Mouse (Mus musculus) left cerebral cortex, postnatal 25 days (tissue): ENCODE results near the gene Mef2d. TPM values are rescaled to one million over a fixed set of nuclear protein-coding genes. Genes with fewer than 3 reads are reported as not detected.
"Not testable (repeated sequence)": the region's sequence is repeated elsewhere in the genome, so short reads cannot be mapped to it uniquely, and the experiment has no call there.

Experiments
- DNase-seq, 2 experiments: peaks; one replicate each; pipeline ENCODE4 v3.0.0; 2022; ENCODE audit warnings: low spot score in 2 of 2, mixed read lengths in 1 of 2
- intact Hi-C: fragments of 180-260 bp; cut with DNase I; formaldehyde crosslinking; loops from one replicate; pipeline ENCODE4 v1.15.1; 2025
- total RNA-seq, 2 experiments: library from RNA; stranded (reverse); gene quantifications; 2 replicates each; pipeline ENCODE4 v1.2.3; 2021

The Mef2d gene
- total RNA-seq, 2 experiments from 2014 or later, result 211 to 225 TPM

GRCm38 (mm10) chr3:88172440-88172839 is 30.3 kb downstream of the Mef2d start:
- intact Hi-C loops, result loop anchor here (2.0 kb wide), 1 partner anchor 30 kb away; the partner anchor contains the start of gene Mef2d
- DNase-seq, result no peak

GRCm38 (mm10) chr3:88173375-88173774 is 31.2 kb downstream of the Mef2d start:
- intact Hi-C loops, result loop anchor here (2.0 kb wide), 1 partner anchor 31 kb away; the partner anchor contains the start of gene Mef2d
- peak in 1 of 2 experiments; percentile 58 for DNase-seq

- intact Hi-C loops, result no loop called here
Measured at GRCm38 (mm10) chr3:88174894-88175293, 32.7 kb downstream of the Mef2d start.

GRCm38 (mm10) chr3:88177106-88177505 is 34.9 kb downstream of the Mef2d start:
- intact Hi-C loops, result no loop called here
- DNase-seq, result no peak

More at GRCm38 (mm10) chr3:88174894-88175293, 32.7 kb downstream of the Mef2d start:
- no peak for DNase-seq

- intact Hi-C loops, result no loop called here
- DNase-seq, result peak; percentile 100
Measured at GRCm38 (mm10) chr3:88177562-88178345, 35.6 kb downstream of the Mef2d start.

- intact Hi-C loops, DNase-seq: not testable (repeated sequence)
Measured at GRCm38 (mm10) chr3:88178346-88178733, 36.2 kb downstream of the Mef2d start.

- intact Hi-C loops, result no loop called here
- DNase-seq, result no peak
Measured at GRCm38 (mm10) chr3:88178986-88179385, 36.8 kb downstream of the Mef2d start.

- intact Hi-C loops, result no loop called here
- peak in 1 of 2 experiments; percentile 72 for DNase-seq
Measured at GRCm38 (mm10) chr3:88181374-88181773, 39.2 kb downstream of the Mef2d start.

GRCm38 (mm10) chr3:88186424-88186823 is 44.3 kb downstream of the Mef2d start:
- intact Hi-C loops, result no loop called here
- no peak for DNase-seq

- intact Hi-C loops, result no loop called here
- no peak for DNase-seq
Measured at GRCm38 (mm10) chr3:88191146-88191545, 49.0 kb downstream of the Mef2d start.

- DNase-seq, result peak in 1 of 2 experiments; percentile 71
- intact Hi-C loops, result loop anchor here (1.0 kb wide), 1 partner anchor 50 kb away; no protein-coding TSS in a partner anchor
Measured at GRCm38 (mm10) chr3:88191820-88192616, 49.8 kb downstream of the Mef2d start.

- intact Hi-C loops, result no loop called here
- DNase-seq, result no peak
Measured at GRCm38 (mm10) chr3:88197741-88198504, 55.8 kb downstream of the Mef2d start.

- peak in 1 of 2 experiments; percentile 31 for DNase-seq
- intact Hi-C loops, result no loop called here
Measured at GRCm38 (mm10) chr3:88198505-88199020, 56.4 kb downstream of the Mef2d start.

GRCm38 (mm10) chr3:88199541-88200110 is 57.5 kb downstream of the Mef2d start:
- DNase-seq, result no peak

GRCm38 (mm10) chr3:88200161-88200971 is 58.2 kb downstream of the Mef2d start:
- intact Hi-C loops, result no loop called here
- DNase-seq, result peak in 1 of 2 experiments; percentile 39

More at GRCm38 (mm10) chr3:88199541-88200110, 57.5 kb downstream of the Mef2d start:
- intact Hi-C loops, result no loop called here

GRCm38 (mm10) chr3:88200972-88201330 is 58.8 kb downstream of the Mef2d start:
- no peak for DNase-seq
- intact Hi-C loops, result no loop called here

- no peak for DNase-seq
- intact Hi-C loops, result no loop called here
Measured at GRCm38 (mm10) chr3:88201640-88202039, 59.5 kb downstream of the Mef2d start.

GRCm38 (mm10) chr3:88202986-88203385 is 60.8 kb downstream of the Mef2d start:
- DNase-seq, result peak in 1 of 2 experiments; percentile 31
- intact Hi-C loops, result no loop called here
